In the genomic region with DNA sequence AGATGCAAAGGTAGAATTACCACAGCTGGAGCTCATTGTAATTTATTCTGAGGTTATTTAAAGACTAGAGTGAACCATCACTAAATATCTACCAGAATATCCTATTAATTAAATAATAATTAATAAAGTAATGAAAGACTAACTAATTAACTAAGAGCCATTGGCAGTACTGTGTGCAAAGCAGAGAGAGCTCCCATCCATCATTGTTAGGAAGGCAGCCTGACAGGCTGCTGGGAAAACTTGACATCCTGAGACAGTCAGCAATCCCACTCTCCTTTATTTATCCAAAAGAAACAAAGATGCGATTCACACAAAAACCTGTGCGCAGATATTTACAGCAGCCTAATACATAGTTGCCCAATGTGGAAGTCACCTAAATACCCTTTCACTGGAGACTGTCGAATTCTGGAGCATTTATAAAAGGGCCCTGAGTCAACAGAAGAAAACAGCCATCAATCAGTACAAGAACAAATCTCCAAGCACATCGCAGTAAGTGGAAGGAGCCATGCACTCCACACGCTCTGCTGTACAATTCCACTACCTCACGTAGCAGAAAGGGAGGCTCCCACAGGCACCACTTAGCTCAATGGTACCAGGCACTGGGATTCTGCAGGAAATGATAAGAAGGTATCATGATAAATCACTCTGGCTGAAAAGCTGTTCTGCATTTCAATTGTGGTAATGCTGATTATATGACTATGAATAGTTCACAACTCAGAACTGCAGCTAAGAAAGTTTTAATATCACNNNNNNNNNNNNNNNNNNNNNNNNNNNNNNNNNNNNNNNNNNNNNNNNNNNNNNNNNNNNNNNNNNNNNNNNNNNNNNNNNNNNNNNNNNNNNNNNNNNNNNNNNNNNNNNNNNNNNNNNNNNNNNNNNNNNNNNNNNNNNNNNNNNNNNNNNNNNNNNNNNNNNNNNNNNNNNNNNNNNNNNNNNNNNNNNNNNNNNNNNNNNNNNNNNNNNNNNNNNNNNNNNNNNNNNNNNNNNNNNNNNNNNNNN, we compare ENCODE assay signal across 13 mouse cellular contexts. TPM values are rescaled to one million over a fixed set of nuclear protein-coding genes. Genes with fewer than 3 reads are reported as not detected.
DNase-seq lines count a peak whose midpoint lies in the region; ATAC-seq lines count a peak whose summit lies in the region.
"Had no signal": no experiment of that assay in that cellular context is flagged by ENCODE, and none has a peak within 500 bp of the region (broad histone marks: within the 10 kb centered on the region; RNA-seq: fewer than 3 reads in every experiment).

No protein-coding gene starts in this region.

- intact Hi-C loops in heart, postnatal 14 days (cut with DNase I) = no loop called here

- no peak overlapping the region for H3K4me3 ChIP-seq in heart, embryonic 16.5 days (ENCODE audit: low read length)
- H3K4me3 ChIP-seq in hindbrain, embryonic 14.5 days (replicated peaks; ENCODE audit: low read length) = no peak overlapping the region
- no peak overlapping the region for H3K4me3 ChIP-seq in neural tube, embryonic 13.5 days
- H3K4me3 ChIP-seq: forebrain, embryonic 10.5 days; left cerebral cortex, adult 2 months; liver, embryonic 13.5 days had no signal

- H3K9me3 ChIP-seq in heart, embryonic 16.5 days (replicated peaks; ENCODE audit: control insufficient read depth, low read length) = peaks cover 3% of the 10 kb centered on the region; the same call in 1 of the 2 replicates
- 0 out of 2 replicates have a peak, but pooled peaks cover 3% of the 10 kb centered on the region for H3K9me3 ChIP-seq in hindbrain, embryonic 14.5 days (ENCODE audit: control insufficient read depth, low read length)
- H3K9me3 ChIP-seq in neural tube, embryonic 13.5 days = no peaks in the 10 kb centered on the region
- H3K9me3 ChIP-seq: forebrain, embryonic 10.5 days; liver, embryonic 13.5 days had no signal

- peaks cover 10% of the 10 kb centered on the region for H3K4me1 ChIP-seq in heart, embryonic 16.5 days (ENCODE audit: control insufficient read depth, insufficient read depth, low read length)
- peaks cover 22% of the 10 kb centered on the region for H3K4me1 ChIP-seq in hindbrain, embryonic 14.5 days (replicated peaks; ENCODE audit: control insufficient read depth, insufficient read depth, low read length)
- H3K4me1 ChIP-seq in neural tube, embryonic 13.5 days (replicated peaks) = peaks cover 19% of the 10 kb centered on the region
- H3K4me1 ChIP-seq: liver, embryonic 13.5 days had no signal

- peak overlapping the region; percentile 36 for H3K4me2 ChIP-seq in heart, embryonic 16.5 days (ENCODE audit: low read depth, low read length)
- no peak overlapping the region for H3K4me2 ChIP-seq in hindbrain, embryonic 14.5 days (replicated peaks)
- H3K4me2 ChIP-seq in neural tube, embryonic 13.5 days = no peak overlapping the region
- H3K4me2 ChIP-seq: liver, embryonic 13.5 days had no signal

- DNase-seq in heart, postnatal 14 days = no peak
- DNase-seq in embryo, embryonic 10 days (ENCODE audit: low spot score) = peak; percentile 34
- DNase-seq in hindbrain, embryonic 14.5 days (ENCODE audit: low spot score) = peak; percentile 42
- DNase-seq in T-cell, adult 2 months (ENCODE audit: low spot score) = no peak
- DNase-seq in right cerebral cortex, postnatal 4 days = no peak
- DNase-seq: cerebellum, adult 11-12 months; liver, embryonic 13.5 days; thymus, postnatal 36 days had no signal

- no peaks in the 10 kb centered on the region for H3K36me3 ChIP-seq in heart, embryonic 16.5 days (ENCODE audit: control insufficient read depth, insufficient read depth)
- no peaks in the 10 kb centered on the region for H3K36me3 ChIP-seq in hindbrain, embryonic 14.5 days (replicated peaks; ENCODE audit: control insufficient read depth, insufficient read depth)
- no peaks in the 10 kb centered on the region for H3K36me3 ChIP-seq in neural tube, embryonic 13.5 days
- H3K36me3 ChIP-seq: forebrain, embryonic 10.5 days; liver, embryonic 13.5 days had no signal

- ATAC-seq in heart, embryonic 16.5 days (replicated peaks; ENCODE audit: extremely low read depth, insufficient read depth, low FRiP score) = peak; percentile 70
- peak; percentile 84; the same call in 1 of the 2 replicates for ATAC-seq in hindbrain, embryonic 14.5 days (ENCODE audit: low FRiP score)
- peak; percentile 89 for ATAC-seq in neural tube, embryonic 13.5 days (ENCODE audit: low read depth)
- ATAC-seq: inflammation-experienced regulatory T-cells, adult 6 months had no signal

- H3K27ac ChIP-seq in heart, embryonic 16.5 days (ENCODE audit: low read length) = peak overlapping the region; percentile 27
- peak overlapping the region; percentile 63 for H3K27ac ChIP-seq in hindbrain, embryonic 14.5 days
- H3K27ac ChIP-seq in neural tube, embryonic 13.5 days (replicated peaks) = peak overlapping the region; percentile 75
- H3K27ac ChIP-seq: forebrain, embryonic 10.5 days; left cerebral cortex, adult 2 months; liver, embryonic 13.5 days had no signal

- 24% methylated on average over 6 of the region's 6 CpGs for WGBS in heart, embryonic 16.5 days
- 29% methylated on average over 6 of the region's 6 CpGs for WGBS in hindbrain, embryonic 14.5 days
- WGBS in neural tube, embryonic 13.5 days = 31% methylated on average over 6 of the region's 6 CpGs

- no peak overlapping the region for H3K9ac ChIP-seq in heart, embryonic 16.5 days (ENCODE audit: low read length)
- H3K9ac ChIP-seq in hindbrain, embryonic 14.5 days = 0 out of 2 replicates have a peak overlapping the region, but pooled peaks have one; percentile 3
- no peak overlapping the region for H3K9ac ChIP-seq in neural tube, embryonic 13.5 days
- H3K9ac ChIP-seq: liver, embryonic 13.5 days had no signal

- no peaks in the 10 kb centered on the region for H3K27me3 ChIP-seq in heart, embryonic 16.5 days (ENCODE audit: control insufficient read depth, insufficient read depth, low read length)
- H3K27me3 ChIP-seq in hindbrain, embryonic 14.5 days (ENCODE audit: control insufficient read depth, insufficient read depth, low read length) = no peaks in the 10 kb centered on the region
- no peaks in the 10 kb centered on the region for H3K27me3 ChIP-seq in neural tube, embryonic 13.5 days
- H3K27me3 ChIP-seq: liver, embryonic 13.5 days had no signal

RNA-seq across cellular contexts. Expression of gene St8sia1, which starts 15.7 kb away (rescaled TPM):
- 0.99 and 2.0 TPM in 2 replicates for polyA plus RNA-seq in heart, embryonic 16.5 days (2015; fragmentation: Nextera tagmentation; extraction: Ambion mirVana)
- total RNA-seq in heart, postnatal 14 days (2021) = 1 to 10 TPM in 1 of 2 experiments, under 1 TPM in 1; 0.38 to 1.7 TPM
- polyA plus RNA-seq in hindbrain, embryonic 14.5 days (2014; fragmentation: Nextera tagmentation; extraction: Ambion mirVana) = 6.1 and 7.1 TPM in 2 replicates
- polyA plus RNA-seq in neural tube, embryonic 13.5 days (2015; fragmentation: Nextera tagmentation; extraction: Ambion mirVana) = 9.8 and 10.0 TPM in 2 replicates

Comparison
In these comparisons a context has a peak if more than half of its experiments do, and no peak if none do; other contexts are left out.
1. DNase-seq: peak in embryo, embryonic 10 days (single experiment) and hindbrain, embryonic 14.5 days (single experiment); none in heart, postnatal 14 days (0 of 2), T-cell, adult 2 months (single experiment) and right cerebral cortex, postnatal 4 days (single experiment).
2. Peak in every context shown above with its lines, with median percentiles within 50 percentile points of each other: ATAC-seq and H3K27ac ChIP-seq.